Mouse (Mus musculus) bone marrow macrophage, adult 2 months (primary cell): ENCODE measurements at regions not wholly inside any gene's neighbourhood (a gene's known extent, or its start where the extent isn't known, plus 50 kb on each side); places are given as distances from the start of the nearest gene placed in this dataset.
"Not testable (repeated sequence)": the region's sequence is repeated elsewhere in the genome, so short reads cannot be mapped to it uniquely, and the experiment has no call there.

Experiments used
- H3K27ac ChIP-seq: 2 replicates; pipeline ENCODE4 v1.5.1; 2012; ENCODE audit warnings: low read depth, low read length; ENCODE audit not compliant: insufficient read depth
- H3K4me1 ChIP-seq: 2 replicates; pipeline ENCODE4 v1.6.1; 2012; ENCODE audit warnings: low read length; ENCODE audit not compliant: control insufficient read depth, insufficient read depth
- H3K4me3 ChIP-seq: 2 replicates; pipeline ENCODE4 v1.5.1; 2012; ENCODE audit warnings: mild to moderate bottlenecking, low read length, moderate library complexity; ENCODE audit not compliant: insufficient read depth
- CTCF ChIP-seq: IDR thresholded peaks from 2 replicates; pipeline ENCODE4 v1.5.1; 2012; ENCODE audit warnings: low read depth, mild to moderate bottlenecking, low read length, moderate library complexity
- POLR2A ChIP-seq: IDR thresholded peaks from 2 replicates; pipeline ENCODE4 v1.6.1; 2012; ENCODE audit warnings: mild to moderate bottlenecking, low read depth, low read length, borderline replicate concordance

DNA sequence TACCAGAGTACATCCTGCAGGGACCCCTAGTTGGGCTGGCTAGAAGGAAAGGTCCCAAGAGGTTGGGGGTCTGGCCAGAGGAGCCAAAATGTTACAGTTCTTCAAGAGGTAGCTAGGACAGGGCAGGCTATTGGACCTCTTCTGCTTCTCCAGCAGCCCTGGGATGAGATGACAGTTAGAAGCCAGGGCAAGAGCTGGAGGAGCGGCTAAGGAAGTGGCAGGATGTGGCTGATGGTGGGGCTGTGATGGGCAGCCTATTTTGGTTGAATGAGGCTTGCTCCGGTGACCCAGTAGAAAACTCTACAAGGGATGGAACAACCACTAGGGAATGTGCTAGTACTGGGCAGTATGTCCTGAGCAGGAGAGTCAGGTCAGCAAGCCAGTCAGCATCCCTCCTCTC, 82.8 kb downstream of the Ddx11 start:
- no peak for TF ChIP-seq POLR2A
- no peak for TF ChIP-seq CTCF
- H3K4me1 ChIP-seq = no peaks in the 10 kb centered on the region
- no peak overlapping the region for H3K4me3 ChIP-seq
- H3K27ac ChIP-seq = no peak overlapping the region

DNA sequence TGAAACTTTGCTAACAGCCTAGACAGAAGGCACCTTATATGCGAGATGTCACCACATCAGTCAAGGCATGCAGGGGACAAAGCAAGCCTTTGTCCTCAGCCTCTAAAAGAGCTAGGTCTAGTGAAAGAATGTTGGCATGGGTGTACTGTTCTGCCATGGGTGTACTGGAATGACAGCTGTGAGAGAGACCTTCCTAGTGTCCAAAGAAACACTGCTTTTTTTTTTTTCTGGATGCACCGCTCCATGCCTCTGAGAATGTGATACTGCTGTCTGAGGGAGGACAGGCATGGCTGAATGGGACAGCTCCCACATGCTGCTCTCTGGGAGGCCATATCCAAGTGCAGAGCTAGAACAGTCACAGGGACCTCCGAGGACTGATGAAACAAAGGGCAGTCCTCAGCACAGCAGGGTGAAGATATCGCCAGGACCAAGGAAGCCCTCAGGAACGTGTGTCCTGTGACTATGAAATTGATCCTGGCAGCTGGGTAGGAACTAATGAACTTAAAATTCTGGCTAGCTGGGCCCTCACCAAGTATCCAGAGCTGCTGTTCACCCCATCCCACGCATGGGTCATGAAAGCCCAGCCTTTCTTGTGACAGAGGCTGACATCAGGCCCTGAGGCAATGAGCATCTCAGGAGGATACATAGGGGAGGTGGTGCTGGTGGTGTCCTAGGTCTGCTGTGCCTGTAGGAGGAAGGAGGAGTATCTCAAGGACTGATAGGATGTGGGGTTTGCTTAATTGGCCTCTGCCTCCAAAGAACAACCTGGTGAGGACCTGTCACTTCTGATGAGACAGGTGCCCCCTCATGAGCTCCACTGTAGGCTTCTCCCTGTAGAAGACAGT, 84.6 kb downstream of the Ddx11 start:
- not testable (repeated sequence) for H3K4me3 ChIP-seq, H3K27ac ChIP-seq, H3K4me1 ChIP-seq

- H3K27ac ChIP-seq, H3K4me1 ChIP-seq, H3K4me3 ChIP-seq: not testable (repeated sequence)
These were observed 85.6 kb downstream of the Ddx11 start for GRCm38 (mm10) chr17:66208803-66209515.

DNA sequence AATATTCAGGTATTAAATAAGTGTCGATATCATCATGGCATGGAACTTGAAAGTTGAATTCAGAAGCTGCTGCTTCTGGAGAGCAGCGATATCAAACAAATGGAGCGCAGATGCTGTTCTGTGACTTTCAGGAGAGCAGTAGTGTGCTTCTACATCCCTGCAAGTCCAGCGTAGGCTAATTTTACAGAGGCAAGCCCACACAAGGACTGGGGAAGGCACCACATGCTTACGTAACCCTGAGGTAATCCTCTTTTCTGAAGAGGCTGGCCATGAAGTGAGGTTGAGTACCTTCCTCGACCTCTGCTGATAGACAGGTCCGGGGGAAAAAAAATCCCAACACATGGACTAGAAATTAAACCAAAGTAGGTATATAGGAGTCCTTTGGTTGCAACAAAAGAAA, 88.2 kb downstream of the Ddx11 start:
- H3K4me1 ChIP-seq = peaks cover 3% of the 10 kb centered on the region; the same call in 1 of the 2 replicates
- no peak for TF ChIP-seq POLR2A
- no peak for TF ChIP-seq CTCF
- H3K27ac ChIP-seq = no peak overlapping the region
- H3K4me3 ChIP-seq = no peak overlapping the region

DNA sequence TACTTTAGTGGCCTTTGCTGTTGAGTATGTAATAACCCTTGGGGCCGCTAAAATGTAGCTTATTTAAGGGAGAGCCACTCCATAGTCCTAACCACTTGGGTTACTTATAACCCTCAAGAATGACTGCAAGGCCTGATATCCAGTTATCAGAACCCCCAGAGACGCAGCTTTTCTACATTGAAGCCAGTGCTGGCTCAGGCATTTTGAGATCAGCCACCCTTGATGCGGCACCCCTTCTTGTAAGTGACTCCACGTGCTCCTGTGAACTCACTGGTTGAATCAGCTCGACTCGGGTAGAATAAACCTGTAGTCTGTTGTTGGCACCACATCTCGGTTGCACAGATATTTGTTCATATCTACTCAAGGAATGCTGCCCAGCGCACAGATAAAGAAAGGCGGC, 89.3 kb downstream of the Ddx11 start:
- TF ChIP-seq CTCF (no peak), POLR2A (no peak)
- Histone ChIP-seq H3K27ac (no peak overlapping the region), H3K4me1 (peaks cover 3% of the 10 kb centered on the region; the same call in 1 of the 2 replicates), H3K4me3 (no peak overlapping the region)

- no peak for TF ChIP-seq CTCF
- no peak for TF ChIP-seq POLR2A
- Histone ChIP-seq H3K4me1 (peaks cover 3% of the 10 kb centered on the region; the same call in 1 of the 2 replicates), H3K4me3 (no peak overlapping the region), H3K27ac (no peak overlapping the region)
These were observed 95.0 kb downstream of the Ddx11 start for GRCm38 (mm10) chr17:66218321-66218720.

GRCm38 (mm10) chr17:66219669-66220435, 96.5 kb downstream of the Ddx11 start:
- TF ChIP-seq POLR2A (no peak), CTCF (no peak)
- Histone ChIP-seq H3K4me1 (peaks cover 3% of the 10 kb centered on the region; the same call in 1 of the 2 replicates), H3K4me3 (no peak overlapping the region), H3K27ac (no peak overlapping the region)

DNA sequence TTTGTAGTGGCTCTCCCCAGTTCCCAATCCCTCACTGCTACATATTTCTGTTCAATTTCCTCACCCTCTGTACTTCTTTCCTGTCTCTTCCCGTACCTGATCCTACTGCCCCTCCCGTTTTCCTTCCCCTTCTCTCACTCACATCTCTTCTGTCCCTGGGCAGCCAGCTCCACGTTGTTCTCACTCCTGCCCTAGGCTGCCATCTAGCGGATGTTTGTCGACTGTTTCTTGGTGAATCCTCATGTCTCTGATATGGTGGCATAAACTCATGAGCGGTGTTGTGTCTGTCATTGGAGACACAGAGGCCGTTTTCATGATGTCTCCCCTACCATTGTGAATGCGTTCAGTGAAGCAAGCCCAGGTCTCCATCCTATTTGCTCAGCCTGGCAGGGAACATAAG, 97.9 kb downstream of the Ddx11 start:
- Histone ChIP-seq H3K27ac (no peak overlapping the region), H3K4me3 (no peak overlapping the region), H3K4me1 (no peaks in the 10 kb centered on the region)
- TF ChIP-seq POLR2A (no peak), CTCF (peak; percentile 61)

- Histone ChIP-seq H3K4me3 (no peak overlapping the region), H3K27ac (no peak overlapping the region), H3K4me1 (no peaks in the 10 kb centered on the region)
- TF ChIP-seq POLR2A = no peak
- no peak for TF ChIP-seq CTCF
These were observed 100.4 kb downstream of the Ddx11 start for GRCm38 (mm10) chr17:66223711-66224110.

- no peak for TF ChIP-seq CTCF
- no peak for TF ChIP-seq POLR2A
- H3K27ac ChIP-seq = no peak overlapping the region
- no peak overlapping the region for H3K4me3 ChIP-seq
- no peaks in the 10 kb centered on the region for H3K4me1 ChIP-seq
These were observed 100.9 kb downstream of the Ddx11 start for GRCm38 (mm10) chr17:66224241-66224640.
